Mouse (Mus musculus) stomach, postnatal 0 days (tissue): ENCODE data around the gene Kcnn3.

Source experiments
- CTCF ChIP-seq: IDR thresholded peaks from 2 replicates; pipeline ENCODE4 v1.5.1; 2016; ENCODE audit warnings: antibody characterized with exemption, low read depth, mild to moderate bottlenecking, moderate library complexity
- EP300 ChIP-seq: optimal IDR thresholded peaks from 2 replicates; pipeline ENCODE3; 2016; ENCODE audit warnings: antibody characterized with exemption

DNA sequence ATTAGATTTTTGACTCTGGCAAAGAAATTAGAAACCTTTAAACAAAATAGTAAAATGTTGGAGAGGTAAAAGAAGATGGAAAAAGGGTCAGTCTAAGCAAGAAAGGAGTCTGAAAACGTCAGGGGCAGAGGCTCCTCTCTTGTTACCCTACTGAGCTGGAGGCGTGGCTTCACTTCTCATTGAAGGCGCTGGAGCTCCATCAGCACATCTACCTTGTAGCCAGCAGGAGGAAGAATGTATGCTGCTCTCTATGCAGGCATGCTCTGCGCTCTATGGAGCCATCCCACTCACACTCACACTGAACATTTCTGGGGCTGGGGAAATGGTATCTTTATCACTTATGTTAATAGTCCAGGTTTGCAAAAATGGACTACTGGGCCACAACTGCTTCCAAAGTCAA, 103.6 kb downstream of the Kcnn3 start:
- TF ChIP-seq CTCF (peak; percentile 13; the same call in 1 of the 2 replicates), EP300 (no peak)
